Mouse (Mus musculus): ENCODE data around the gene Ncapg. TPM values are rescaled to one million over a fixed set of nuclear protein-coding genes. Genes with fewer than 3 reads are reported as not detected.
"Not testable (repeated sequence)": the region's sequence is repeated elsewhere in the genome, so short reads cannot be mapped to it uniquely, and the experiment has no call there.

Ncapg gene
- 57.5 and 60.3 TPM in 2 replicates for polyA plus RNA-seq (2016; fragmentation: Nextera tagmentation; extraction: Ambion mirVana)

DNA sequence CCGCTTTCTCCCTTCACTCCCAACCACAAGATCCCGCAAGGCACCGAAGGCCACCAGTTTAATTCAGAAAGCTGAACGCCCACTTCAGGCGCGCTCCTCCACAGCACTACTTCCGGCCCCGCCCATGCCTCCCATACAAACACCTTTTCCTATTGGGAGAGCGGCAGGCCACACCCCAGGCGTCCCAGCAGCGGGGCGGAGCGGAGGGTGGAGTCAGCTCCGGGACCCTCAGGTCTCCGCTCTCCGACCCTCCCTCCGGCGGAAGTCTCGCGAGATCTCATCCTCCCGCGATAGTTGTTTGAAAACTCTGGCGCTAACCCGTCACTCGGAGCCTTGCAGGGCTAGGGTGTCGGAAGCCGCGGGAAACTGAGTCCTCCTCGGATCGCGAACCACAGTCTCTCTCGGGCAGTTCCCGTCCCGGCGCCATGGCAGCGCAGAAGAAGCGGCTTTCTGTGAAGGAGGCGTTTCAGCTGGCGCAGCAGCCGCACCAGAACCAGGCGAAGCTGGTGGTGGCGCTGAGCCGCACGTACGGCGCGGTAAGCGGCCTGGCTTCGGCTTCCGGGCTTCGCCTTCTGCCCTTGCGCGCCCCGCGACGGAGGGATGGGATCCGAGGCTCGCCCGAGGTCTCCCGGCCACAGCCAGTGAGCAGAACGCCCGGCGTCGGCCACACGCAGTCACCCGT, at the start of gene Ncapg:
TSS of gene Ncapg (plus strand) at position 322 of the 682 bp plus-strand sequence.
- peaks cover 10% of the 10 kb centered on the region for H3K4me1 ChIP-seq
- H3K4me3 ChIP-seq, result peak within 1 kb of the TSS; percentile 79
- under 1% methylated on average over 66 of the region's 66 CpGs for WGBS
- peak within 1 kb of the TSS; percentile 80 for H3K9ac ChIP-seq (replicated peaks)
- H3K36me3 ChIP-seq, result no peaks in the 10 kb centered on the region
- peak within 1 kb of the TSS; percentile 91 for H3K4me2 ChIP-seq (replicated peaks)
- no peaks in the 10 kb centered on the region for H3K27me3 ChIP-seq
- H3K27ac ChIP-seq (replicated peaks), result peak within 1 kb of the TSS; percentile 88
- peak; percentile 100 for ATAC-seq (ENCODE audit: low FRiP score, low read depth)
- H3K9me3 ChIP-seq, result no peaks in the 10 kb centered on the region

DNA sequence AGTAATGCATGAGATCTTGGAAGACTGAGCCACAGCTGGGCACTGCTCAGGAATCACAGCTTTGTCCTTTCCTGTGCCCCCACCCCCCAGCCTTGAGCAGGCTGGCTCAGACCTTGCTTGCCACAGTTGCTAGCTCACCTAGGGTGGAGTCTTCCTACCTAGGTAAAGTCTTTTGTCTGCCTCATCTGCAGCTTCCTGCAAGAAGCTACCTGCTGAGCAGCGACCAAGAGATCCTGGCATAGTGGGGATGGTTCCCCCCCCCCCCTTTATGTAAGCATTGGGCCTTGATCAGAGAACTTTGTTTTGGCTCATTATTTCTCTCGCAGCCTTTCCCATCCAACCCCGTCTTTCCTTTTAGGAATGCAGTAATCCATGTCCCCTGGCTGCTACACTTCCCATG, 48.2 kb upstream of the Ncapg start:
- no peaks in the 10 kb centered on the region for H3K27me3 ChIP-seq
- no peak overlapping the region for H3K4me2 ChIP-seq (replicated peaks)
- H3K9me3 ChIP-seq, result peaks cover 10% of the 10 kb centered on the region; the same call in 1 of the 2 replicates
- WGBS, result 39% methylated on average over 3 of the region's 3 CpGs
- ATAC-seq (ENCODE audit: low FRiP score, low read depth), result no peak
- no peak overlapping the region for H3K9ac ChIP-seq (replicated peaks)
- H3K4me3 ChIP-seq, result no peak overlapping the region
- H3K27ac ChIP-seq (replicated peaks), result no peak overlapping the region
- no peaks in the 10 kb centered on the region for H3K36me3 ChIP-seq
- H3K4me1 ChIP-seq, result no peaks in the 10 kb centered on the region

- Histone ChIP-seq H3K4me2 (replicated peaks) (no peak overlapping the region), H3K4me1 (no peaks in the 10 kb centered on the region), H3K27ac (replicated peaks) (no peak overlapping the region), H3K4me3 (no peak overlapping the region), H3K27me3 (no peaks in the 10 kb centered on the region), H3K9ac (replicated peaks) (no peak overlapping the region), H3K36me3 (no peaks in the 10 kb centered on the region), H3K9me3 (peaks cover 10% of the 10 kb centered on the region; the same call in 1 of the 2 replicates)
- 57% methylated on average over 1 of the region's 1 CpGs for WGBS
- ATAC-seq (ENCODE audit: low FRiP score, low read depth), result no peak
Observed at GRCm38 (mm10) chr5:45627771-45628170, 41.9 kb upstream of the Ncapg start.

DNA sequence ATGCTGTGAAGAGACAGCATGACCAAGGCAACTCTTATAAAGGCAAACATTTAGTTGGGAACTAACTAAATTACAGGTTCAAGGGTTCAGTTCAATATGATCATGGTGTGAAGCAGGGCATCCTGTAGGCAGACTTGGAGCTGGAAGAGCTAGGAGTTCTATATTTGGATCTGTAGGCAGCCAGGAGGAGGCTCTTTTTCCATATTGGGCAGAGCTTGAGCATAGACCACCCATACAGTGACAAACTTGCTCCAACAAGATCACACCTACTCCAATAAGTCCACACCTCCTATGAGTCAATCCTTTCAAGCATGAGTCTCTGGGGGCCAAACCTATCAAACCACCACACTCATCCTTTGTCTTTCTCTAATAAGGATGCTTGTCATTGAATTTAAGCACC, 40.2 kb upstream of the Ncapg start:
- no peaks in the 10 kb centered on the region for H3K36me3 ChIP-seq
- no peaks in the 10 kb centered on the region for H3K27me3 ChIP-seq
- no peak overlapping the region for H3K27ac ChIP-seq (replicated peaks)
- H3K9me3 ChIP-seq, result 0 out of 2 replicates have a peak, but pooled peaks cover 3% of the 10 kb centered on the region
- H3K4me1 ChIP-seq, result no peaks in the 10 kb centered on the region
- no peak for ATAC-seq (ENCODE audit: low FRiP score, low read depth)
- H3K4me3 ChIP-seq, result no peak overlapping the region
- no peak overlapping the region for H3K4me2 ChIP-seq (replicated peaks)
- no peak overlapping the region for H3K9ac ChIP-seq (replicated peaks)

DNA sequence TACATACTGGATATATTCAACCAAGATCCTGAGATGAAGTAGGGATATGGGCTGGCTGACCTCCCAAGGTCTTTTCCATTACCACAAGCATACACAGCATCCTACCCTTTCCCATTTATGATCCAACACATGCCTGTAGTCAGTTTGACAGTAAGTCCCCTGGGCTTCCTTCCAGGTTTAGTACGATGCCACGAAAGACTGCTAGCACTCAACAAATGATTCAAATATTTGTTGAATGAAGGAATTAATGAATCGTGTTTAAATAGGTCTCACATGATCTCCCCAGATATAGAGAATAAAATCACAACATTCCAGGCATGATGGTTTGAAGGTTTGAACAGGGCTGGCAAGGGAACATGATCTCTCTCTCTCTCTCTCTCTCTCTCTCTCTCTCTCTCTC, 31.3 kb upstream of the Ncapg start:
- H3K27me3 ChIP-seq, result peaks cover 20% of the 10 kb centered on the region
- H3K27ac ChIP-seq (replicated peaks), result no peak overlapping the region
- 0 out of 2 replicates have a peak, but pooled peaks cover 9% of the 10 kb centered on the region for H3K4me1 ChIP-seq
- peak overlapping the region; percentile 63; the same call in 1 of the 2 replicates for H3K4me3 ChIP-seq
- 69% methylated on average over 3 of the region's 3 CpGs for WGBS
- no peak overlapping the region for H3K9ac ChIP-seq (replicated peaks)
- peak overlapping the region; percentile 83; the same call in 1 of the 2 replicates for H3K4me2 ChIP-seq (replicated peaks)
- H3K36me3 ChIP-seq, result no peaks in the 10 kb centered on the region
- no peaks in the 10 kb centered on the region for H3K9me3 ChIP-seq
- ATAC-seq (ENCODE audit: low FRiP score, low read depth), result no peak

DNA sequence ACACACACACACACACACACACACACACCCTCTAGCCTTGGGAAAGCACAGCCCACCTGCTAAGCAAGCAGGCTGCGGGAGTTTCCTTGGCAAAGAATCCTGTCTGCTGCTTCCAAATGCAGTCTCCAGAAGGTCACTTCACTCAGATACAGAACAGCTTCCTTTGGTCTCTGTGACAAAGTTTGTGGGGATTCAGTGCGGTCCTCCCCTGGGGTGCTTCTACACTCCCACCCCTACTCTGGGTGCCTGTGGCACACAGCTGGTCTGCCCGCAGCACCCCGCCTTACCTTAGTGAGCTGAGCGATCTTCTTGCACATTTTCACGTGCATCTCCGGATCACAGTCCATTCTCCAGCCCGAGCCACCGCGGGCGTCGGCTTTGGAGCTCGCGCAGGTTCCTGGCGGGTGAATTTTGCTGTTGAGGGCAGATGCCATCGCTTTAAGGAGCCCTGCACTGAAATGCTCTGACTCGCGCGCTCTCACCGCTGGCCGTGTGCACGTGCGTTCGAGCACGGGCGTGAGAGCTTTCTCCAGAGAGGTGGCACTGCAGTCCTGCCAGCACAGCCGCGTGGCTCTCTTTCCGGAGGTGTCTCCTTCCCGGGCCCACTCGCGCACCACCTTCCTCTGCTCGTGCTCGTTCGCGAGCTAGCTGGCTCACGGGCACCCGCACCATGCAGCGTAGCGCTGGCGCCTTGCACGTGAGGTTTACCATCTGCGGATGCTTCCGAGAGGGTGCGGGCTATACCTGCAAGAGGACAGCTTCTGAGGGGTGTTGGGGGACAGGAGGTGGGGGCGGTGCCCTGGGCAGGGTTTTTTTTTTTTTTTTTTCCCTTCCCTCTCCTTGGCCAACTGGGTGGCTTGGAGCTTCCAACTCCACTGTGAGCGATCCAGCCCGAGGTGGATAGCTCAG, 30.7 kb upstream of the Ncapg start, which contains the start of gene Fam184b:
TSS of gene Fam184b (minus strand) at position 809 of the 909 bp plus-strand sequence.
- 0 out of 2 replicates have a peak, but pooled peaks cover 9% of the 10 kb centered on the region for H3K4me1 ChIP-seq
- no peaks in the 10 kb centered on the region for H3K9me3 ChIP-seq
- H3K4me2 ChIP-seq (replicated peaks), result peak within 1 kb of the TSS; percentile 83
- no peaks in the 10 kb centered on the region for H3K36me3 ChIP-seq
- peaks cover 20% of the 10 kb centered on the region for H3K27me3 ChIP-seq
- peak within 1 kb of the TSS; percentile 62 for H3K9ac ChIP-seq (replicated peaks)
- WGBS, result 1% methylated on average over 46 of the region's 48 CpGs
- peak; percentile 91 for ATAC-seq (ENCODE audit: low FRiP score, low read depth)
- peak within 1 kb of the TSS; percentile 63 for H3K4me3 ChIP-seq
- H3K27ac ChIP-seq (replicated peaks), result no peak within 1 kb of the TSS

DNA sequence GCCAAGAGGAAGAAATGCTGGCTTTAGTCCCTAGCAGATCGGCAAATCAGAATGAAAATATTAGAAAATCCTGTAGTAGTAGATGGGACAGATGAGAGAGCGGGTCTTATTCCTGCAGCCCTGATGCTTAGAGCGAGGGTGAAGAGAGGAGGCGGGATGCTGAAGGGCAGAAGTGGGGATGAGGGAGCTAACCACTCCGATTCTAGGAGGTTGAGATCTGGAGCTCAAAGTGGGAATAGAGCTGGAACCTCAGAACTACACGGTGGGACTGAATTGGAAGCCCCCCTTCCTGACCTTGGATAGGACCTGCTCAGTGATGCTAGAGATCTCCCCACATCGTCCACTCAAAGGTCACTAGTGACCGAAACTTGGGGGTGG, 30.0 kb upstream of the Ncapg start:
- 0 out of 2 replicates have a peak, but pooled peaks cover 9% of the 10 kb centered on the region for H3K4me1 ChIP-seq
- peak overlapping the region; percentile 83 for H3K4me2 ChIP-seq (replicated peaks)
- ATAC-seq (ENCODE audit: low FRiP score, low read depth), result peak; percentile 50; the same call in 1 of the 2 replicates
- WGBS, result 2% methylated on average over 8 of the region's 8 CpGs
- no peak overlapping the region for H3K27ac ChIP-seq (replicated peaks)
- peaks cover 20% of the 10 kb centered on the region for H3K27me3 ChIP-seq
- H3K9ac ChIP-seq (replicated peaks), result peak overlapping the region; percentile 62; the same call in 1 of the 2 replicates
- H3K9me3 ChIP-seq, result no peaks in the 10 kb centered on the region
- H3K36me3 ChIP-seq, result no peaks in the 10 kb centered on the region
- H3K4me3 ChIP-seq, result peak overlapping the region; percentile 63

GRCm38 (mm10) chr5:45651026-45651703, 18.6 kb upstream of the Ncapg start:
- 94% methylated on average over 2 of the region's 2 CpGs for WGBS
- no peak for ATAC-seq (ENCODE audit: low FRiP score, low read depth)

DNA sequence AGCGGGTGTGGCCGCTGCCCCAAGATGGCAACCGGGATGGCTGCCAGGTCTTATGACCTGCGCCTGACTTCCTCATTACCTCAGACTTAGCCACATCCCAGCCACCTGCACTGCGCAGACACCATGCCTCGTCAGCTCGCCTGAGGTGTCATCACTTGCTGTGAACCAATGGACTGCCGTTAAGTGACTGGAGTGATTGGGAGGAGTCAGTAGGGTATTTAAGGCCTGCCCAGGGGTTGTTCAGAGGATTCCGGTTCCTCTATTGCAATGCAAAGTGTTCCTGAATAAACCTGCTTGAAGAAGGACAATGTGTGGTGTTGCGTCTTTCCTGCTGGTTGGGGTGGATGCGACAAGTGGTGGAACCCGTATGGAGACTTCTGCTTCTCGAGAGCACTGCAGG, 11.3 kb upstream of the Ncapg start:
- not testable (repeated sequence) for ATAC-seq (ENCODE audit: low FRiP score, low read depth); H3K4me2 ChIP-seq (replicated peaks); H3K9ac ChIP-seq (replicated peaks); H3K27ac ChIP-seq (replicated peaks); H3K36me3 ChIP-seq; H3K4me3 ChIP-seq; H3K27me3 ChIP-seq; H3K4me1 ChIP-seq; H3K9me3 ChIP-seq
- WGBS, result 93% methylated on average over 13 of the region's 13 CpGs

More at GRCm38 (mm10) chr5:45651026-45651703, 18.6 kb upstream of the Ncapg start:
- no peaks in the 10 kb centered on the region for H3K4me1 ChIP-seq
- no peaks in the 10 kb centered on the region for H3K36me3 ChIP-seq
- no peaks in the 10 kb centered on the region for H3K27me3 ChIP-seq
- no peak overlapping the region for H3K9ac ChIP-seq (replicated peaks)
- no peak overlapping the region for H3K4me3 ChIP-seq
- H3K4me2 ChIP-seq (replicated peaks), result no peak overlapping the region
- H3K9me3 ChIP-seq, result no peaks in the 10 kb centered on the region
- no peak overlapping the region for H3K27ac ChIP-seq (replicated peaks)

GRCm38 (mm10) chr5:45668324-45668723, 1.4 kb upstream of the Ncapg start:
- Histone ChIP-seq H3K9me3 (no peaks in the 10 kb centered on the region), H3K36me3 (no peaks in the 10 kb centered on the region), H3K4me2 (replicated peaks) (peak overlapping the region; percentile 84; the same call in 1 of the 2 replicates), H3K9ac (replicated peaks) (no peak overlapping the region), H3K4me1 (peaks cover 10% of the 10 kb centered on the region), H3K27ac (replicated peaks) (no peak overlapping the region), H3K27me3 (no peaks in the 10 kb centered on the region), H3K4me3 (no peak overlapping the region)
- WGBS, result 34% methylated on average over 3 of the region's 3 CpGs
- no peak for ATAC-seq (ENCODE audit: low FRiP score, low read depth)

DNA sequence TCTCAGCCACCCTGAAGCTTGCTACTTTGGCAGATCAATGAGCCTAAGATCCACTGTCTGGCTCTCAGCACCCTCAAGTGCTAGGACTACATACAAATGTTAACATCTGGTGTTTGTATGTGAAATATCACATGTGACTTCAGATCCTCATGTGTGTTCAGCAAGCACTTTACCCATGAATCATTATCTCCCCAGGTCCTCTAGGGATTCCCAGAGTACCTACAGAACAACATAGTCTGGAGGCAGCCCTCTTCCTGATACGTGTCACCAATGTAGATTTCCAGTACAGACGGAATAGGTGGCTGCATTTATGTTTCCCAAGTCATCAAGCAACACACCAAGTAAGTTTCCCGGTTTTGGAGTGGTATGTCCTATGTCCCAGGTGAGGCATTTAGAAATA, 888 bp upstream of the Ncapg start:
- Histone ChIP-seq H3K9me3 (no peaks in the 10 kb centered on the region), H3K27me3 (no peaks in the 10 kb centered on the region), H3K4me3 (peak overlapping the region; percentile 79), H3K4me1 (peaks cover 10% of the 10 kb centered on the region), H3K36me3 (no peaks in the 10 kb centered on the region), H3K27ac (replicated peaks) (no peak overlapping the region), H3K4me2 (replicated peaks) (peak overlapping the region; percentile 84), H3K9ac (replicated peaks) (peak overlapping the region; percentile 80)
- peak; percentile 2 for ATAC-seq (ENCODE audit: low FRiP score, low read depth)
- 3% methylated on average over 3 of the region's 3 CpGs for WGBS
